Mouse (Mus musculus) embryonic facial prominence, embryonic 14.5 days (tissue): ENCODE results near the gene Clec4n. TPM values are rescaled to one million over a fixed set of nuclear protein-coding genes. Genes with fewer than 3 reads are reported as not detected.
"Not testable (repeated sequence)": the region's sequence is repeated elsewhere in the genome, so short reads cannot be mapped to it uniquely, and the experiment has no call there.

Experiments used
- ATAC-seq: fragments of 200-750 bp; cut with Nextera tagmentation; 2 replicates; pipeline ENCODE4 v1.8.0; 2017; ENCODE audit warnings: low read depth, moderate number of reproducible peaks, moderate TSS enrichment
- DNase-seq: peaks from one replicate; pipeline ENCODE4 v3.0.0-alpha.2; 2015; ENCODE audit warnings: low spot score
- H3K27ac ChIP-seq: fragments of 300-500 bp; sonication (generic); replicated peaks from 2 replicates; pipeline ENCODE4 v1.5.1; 2014; ENCODE audit warnings: low read depth, mild to moderate bottlenecking, low read length, moderate library complexity
- H3K27me3 ChIP-seq: fragments of 300-500 bp; sonication (generic); replicated peaks from 2 replicates; pipeline ENCODE4 v1.6.1; 2014; ENCODE audit warnings: low read length; ENCODE audit not compliant: control insufficient read depth, insufficient read depth
- H3K36me3 ChIP-seq: fragments of 300-500 bp; sonication (generic); 2 replicates; pipeline ENCODE4 v1.6.1; 2014; ENCODE audit warnings: low read length, mixed read lengths; ENCODE audit not compliant: control insufficient read depth, insufficient read depth
- H3K4me1 ChIP-seq: fragments of 300-500 bp; sonication (generic); 2 replicates; pipeline ENCODE4 v1.6.1; 2014; ENCODE audit warnings: antibody characterized with exemption, low read length; ENCODE audit not compliant: control insufficient read depth, insufficient read depth
- H3K4me2 ChIP-seq: fragments of 300-500 bp; sonication (generic); 2 replicates; pipeline ENCODE4 v1.6.1; 2014; ENCODE audit warnings: low read depth, mild to moderate bottlenecking, low read length, moderate library complexity, mixed read lengths
- H3K4me3 ChIP-seq: fragments of 300-500 bp; sonication (generic); 2 replicates; pipeline ENCODE4 v1.5.1; 2014; ENCODE audit warnings: low read depth, mild to moderate bottlenecking, low read length
- H3K9ac ChIP-seq: fragments of 300-500 bp; sonication (generic); 2 replicates; pipeline ENCODE4 v1.6.1; 2014; ENCODE audit warnings: low read depth, mild to moderate bottlenecking, low read length, moderate library complexity, mixed read lengths
- H3K9me3 ChIP-seq: fragments of 300-500 bp; sonication (generic); 2 replicates; pipeline ENCODE4 v1.6.1; 2016; ENCODE audit warnings: low read length; ENCODE audit not compliant: control insufficient read depth
- WGBS: fragments of 180-500 bp; shearing (Covaris S2); extraction: QIAGEN DNeasy Blood & Tissue Kit; methylation state at CpG from one replicate; pipeline ENCODE4 v1.1.7; 2014; 5-methylcytosine and 5-hydroxymethylcytosine counted together
- polyA plus RNA-seq: library from polyadenylated mRNA; unstranded; fragments of >200 nt; fragmentation: Nextera tagmentation; extraction: Ambion mirVana; gene quantifications from 2 replicates; pipeline ENCODE4 v1.2.1, GENCODE M21; 2014

Clec4n gene
- polyA plus RNA-seq = 4.5 and 5.3 TPM in 2 replicates

DNA sequence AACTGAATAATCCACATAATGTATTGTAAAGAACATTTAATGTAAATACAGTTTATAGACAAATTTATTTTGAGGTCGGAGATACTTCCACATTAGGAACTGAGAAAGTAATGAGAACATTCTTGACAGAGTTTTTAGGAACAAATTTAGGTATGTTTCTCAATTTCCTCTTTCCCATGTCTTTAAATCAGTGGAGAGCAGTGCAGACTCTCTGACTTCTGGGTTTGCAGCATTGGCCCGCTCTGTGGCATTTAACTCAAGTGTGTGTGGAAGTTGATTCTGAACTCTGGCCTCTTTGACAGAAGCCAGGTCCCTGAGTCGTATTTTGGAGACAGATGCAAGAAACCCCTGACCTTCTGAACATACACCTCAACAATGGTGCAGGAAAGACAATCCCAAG, at the start of gene Clec4n:
Clec4n (plus strand) TSS at position 200 of the 400 bp plus-strand sequence.
- Histone ChIP-seq H3K27me3 (no peaks in the 10 kb centered on the region), H3K4me3 (no peak within 1 kb of the TSS), H3K36me3 (no peaks in the 10 kb centered on the region), H3K4me2 (no peak within 1 kb of the TSS), H3K9me3 (no peaks in the 10 kb centered on the region; the same call in 1 of the 2 replicates), H3K4me1 (no peaks in the 10 kb centered on the region), H3K27ac (no peak within 1 kb of the TSS), H3K9ac (no peak within 1 kb of the TSS)
- ATAC-seq (no peak), DNase-seq (no peak)
- WGBS = 72% methylated on average over 3 of the region's 3 CpGs

DNA sequence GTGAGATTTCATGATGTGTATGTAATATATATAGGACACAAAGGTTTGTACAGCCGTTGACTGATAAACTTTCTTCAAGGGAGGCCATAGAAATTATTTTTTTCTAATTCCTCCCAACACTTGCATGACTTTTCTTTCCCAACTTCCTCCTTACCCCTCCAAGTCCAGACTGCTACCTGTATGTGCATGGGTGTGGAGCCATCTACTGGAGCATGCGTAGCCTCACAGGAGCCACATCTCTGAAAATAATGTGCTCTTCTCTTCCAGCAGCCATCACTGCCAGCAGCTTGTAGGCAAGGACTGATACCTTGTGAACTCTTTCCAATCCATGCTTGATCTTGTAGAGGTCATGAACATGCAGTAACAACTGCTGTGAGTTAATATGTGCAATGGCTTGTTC, 44.8 kb upstream of the Clec4n start:
- not testable (repeated sequence) for H3K27me3 ChIP-seq, DNase-seq, ATAC-seq, H3K27ac ChIP-seq, H3K4me1 ChIP-seq, H3K4me2 ChIP-seq, H3K9ac ChIP-seq, H3K9me3 ChIP-seq, H3K36me3 ChIP-seq, H3K4me3 ChIP-seq
- 58% methylated on average over 2 of the region's 2 CpGs for WGBS

DNA sequence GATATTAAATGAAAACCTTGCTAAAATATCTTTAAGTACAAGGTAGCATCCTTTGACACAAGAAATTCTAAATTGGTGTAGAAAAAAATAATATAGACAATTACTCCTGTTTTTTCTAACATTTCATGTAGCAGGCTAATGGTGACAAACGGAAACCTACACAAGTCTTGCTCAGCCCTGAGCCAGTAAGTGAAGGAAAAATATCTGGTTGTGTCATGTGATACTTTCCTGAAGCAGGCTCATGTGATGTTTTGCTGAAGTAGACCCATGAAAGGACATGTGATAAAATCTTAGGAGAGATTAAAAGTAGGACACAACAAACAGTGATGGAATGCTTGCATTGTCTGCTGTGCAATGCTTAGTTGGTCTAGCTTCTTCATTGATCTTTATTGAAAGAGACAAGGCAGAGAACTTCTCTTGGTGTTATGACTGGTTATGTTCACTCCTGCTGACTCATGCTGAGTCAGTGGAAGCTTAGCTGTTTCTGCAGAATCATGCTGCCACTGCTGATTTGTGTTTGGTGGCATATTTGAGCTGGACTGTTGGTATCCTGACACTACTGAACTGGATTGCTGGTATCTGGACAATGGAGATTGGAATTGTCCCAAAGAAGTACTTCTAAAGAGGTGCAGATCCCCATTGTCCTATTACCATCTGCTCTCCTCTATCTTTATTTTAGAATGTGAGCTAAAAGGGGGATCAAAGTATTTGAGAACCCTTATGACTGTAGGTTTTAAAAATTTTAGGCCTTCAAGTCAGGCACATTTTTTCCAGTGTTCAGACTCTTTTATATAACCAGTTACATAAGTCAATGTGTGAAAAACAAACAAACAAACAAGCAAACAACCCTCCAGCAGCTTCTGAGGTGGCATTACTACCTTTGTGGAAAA, 22.2 kb upstream of the Clec4n start:
- H3K9me3 ChIP-seq = no peaks in the 10 kb centered on the region
- H3K27me3 ChIP-seq = no peaks in the 10 kb centered on the region
- H3K4me1 ChIP-seq = no peaks in the 10 kb centered on the region
- no peak overlapping the region for H3K27ac ChIP-seq
- ATAC-seq (no peak), DNase-seq (no peak)
- 78% methylated on average over 1 of the region's 1 CpGs for WGBS
- no peak overlapping the region for H3K4me2 ChIP-seq
- no peaks in the 10 kb centered on the region for H3K36me3 ChIP-seq
- H3K9ac ChIP-seq = no peak overlapping the region
- no peak overlapping the region for H3K4me3 ChIP-seq

DNA sequence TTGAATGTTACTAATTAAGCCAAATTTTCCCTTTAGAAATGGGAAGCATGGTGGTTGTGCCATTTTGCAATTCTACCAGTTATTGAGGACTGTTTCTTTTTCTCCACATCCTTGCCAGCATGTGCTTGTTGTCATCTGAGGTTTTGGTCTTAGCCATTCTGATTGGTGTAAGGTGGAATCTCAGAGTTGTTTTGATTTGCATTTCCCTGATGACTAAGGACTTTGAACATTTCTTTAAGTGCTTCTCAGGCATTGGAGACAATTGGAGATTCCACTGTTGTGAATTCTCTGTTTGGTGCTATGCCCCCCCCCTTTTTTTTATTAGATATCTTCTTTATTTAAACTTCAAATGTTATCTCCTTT, 21.6 kb upstream of the Clec4n start:
- not testable (repeated sequence) for ATAC-seq, H3K36me3 ChIP-seq, H3K4me1 ChIP-seq, H3K27me3 ChIP-seq, DNase-seq, H3K9me3 ChIP-seq, H3K9ac ChIP-seq, H3K4me3 ChIP-seq, H3K4me2 ChIP-seq, H3K27ac ChIP-seq

DNA sequence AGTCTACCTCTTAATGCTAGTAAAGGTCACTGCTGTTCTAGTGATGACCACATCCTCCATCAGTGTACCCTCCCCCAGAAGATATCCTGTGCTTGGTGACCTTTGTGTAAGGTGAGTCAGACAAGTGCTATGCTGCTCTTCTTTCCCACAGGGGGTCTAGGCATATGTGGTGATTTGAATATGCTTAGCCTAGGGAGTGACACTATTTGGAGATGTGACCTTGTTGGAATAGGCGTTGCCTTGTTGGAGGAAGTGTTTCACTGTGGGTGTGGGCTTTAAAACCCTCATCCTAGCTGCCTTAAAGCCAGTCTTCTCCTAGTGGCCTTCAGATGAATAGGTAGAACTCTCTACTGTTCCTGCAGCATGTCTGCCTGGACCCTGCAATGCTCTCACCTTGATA, 17.9 kb upstream of the Clec4n start:
- Histone ChIP-seq H3K9me3 (no peaks in the 10 kb centered on the region), H3K4me3 (no peak overlapping the region), H3K4me2 (no peak overlapping the region), H3K27me3 (no peaks in the 10 kb centered on the region), H3K9ac (no peak overlapping the region), H3K27ac (no peak overlapping the region), H3K36me3 (no peaks in the 10 kb centered on the region), H3K4me1 (no peaks in the 10 kb centered on the region)
- DNase-seq (no peak), ATAC-seq (no peak)
- 81% methylated on average over 1 of the region's 1 CpGs for WGBS

DNA sequence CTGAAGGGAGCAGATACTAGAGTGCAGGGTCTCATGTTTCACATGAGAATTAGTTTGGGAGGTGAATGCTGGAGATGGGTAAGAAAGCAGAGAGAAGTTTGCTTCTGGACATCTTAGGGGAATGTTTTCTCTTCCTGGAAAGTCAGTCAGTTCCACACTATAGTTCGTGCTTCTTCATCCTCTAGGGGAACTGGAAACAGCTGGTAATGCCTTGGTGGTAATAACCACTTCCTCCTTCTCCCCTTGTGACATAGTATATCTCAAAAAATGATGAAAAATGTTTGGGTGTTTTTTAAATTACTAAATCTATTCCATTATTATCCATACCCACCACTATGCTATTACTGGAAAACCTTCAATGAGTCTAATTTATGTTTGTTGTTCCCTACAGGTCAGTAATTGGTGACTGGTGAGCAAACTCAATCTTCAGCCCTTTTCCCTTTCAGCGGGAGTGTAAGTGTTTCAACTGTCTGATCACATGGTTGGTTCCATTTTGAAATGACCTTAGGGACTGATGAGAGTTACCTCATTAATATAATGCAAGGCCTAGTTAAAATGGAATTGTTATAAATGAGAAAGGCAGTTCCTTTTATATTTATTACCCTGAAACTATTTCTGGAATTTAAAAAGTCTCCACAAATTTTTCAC, 2.0 kb upstream of the Clec4n start:
- no peak overlapping the region for H3K4me2 ChIP-seq
- 66% methylated on average over 2 of the region's 2 CpGs for WGBS
- H3K9me3 ChIP-seq = no peaks in the 10 kb centered on the region
- no peak for DNase-seq
- H3K27me3 ChIP-seq = no peaks in the 10 kb centered on the region
- H3K36me3 ChIP-seq = no peaks in the 10 kb centered on the region
- no peak overlapping the region for H3K27ac ChIP-seq
- ATAC-seq = no peak
- H3K4me1 ChIP-seq = no peaks in the 10 kb centered on the region
- H3K9ac ChIP-seq = no peak overlapping the region
- H3K4me3 ChIP-seq = no peak overlapping the region

DNA sequence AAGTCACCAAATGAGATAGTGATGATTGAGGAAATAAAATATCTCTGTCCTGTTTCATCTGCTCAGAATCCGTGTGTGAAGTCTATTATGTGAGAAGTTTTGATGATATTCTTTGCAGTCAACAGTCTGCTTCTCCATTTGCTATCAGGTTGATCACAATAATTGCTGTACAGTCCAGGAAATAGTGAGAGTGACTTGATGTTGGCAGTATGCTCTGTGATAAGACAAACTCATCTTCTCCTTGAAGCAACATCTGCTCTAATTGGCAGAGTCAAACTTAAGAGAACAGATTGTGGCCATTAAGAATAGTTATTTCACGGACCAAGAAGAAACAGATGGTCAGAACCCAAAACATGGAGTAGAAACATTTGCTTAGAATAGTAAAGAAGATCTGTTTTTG, 1.5 kb downstream of the Clec4n start:
- H3K36me3 ChIP-seq = no peaks in the 10 kb centered on the region
- no peak overlapping the region for H3K4me2 ChIP-seq
- no peaks in the 10 kb centered on the region for H3K27me3 ChIP-seq
- H3K9ac ChIP-seq = no peak overlapping the region
- no peak for ATAC-seq
- no peak for DNase-seq
- H3K9me3 ChIP-seq = peaks cover 3% of the 10 kb centered on the region
- H3K27ac ChIP-seq = no peak overlapping the region
- H3K4me3 ChIP-seq = no peak overlapping the region
- no peaks in the 10 kb centered on the region for H3K4me1 ChIP-seq
- WGBS = 72% methylated on average over 2 of the region's 2 CpGs

DNA sequence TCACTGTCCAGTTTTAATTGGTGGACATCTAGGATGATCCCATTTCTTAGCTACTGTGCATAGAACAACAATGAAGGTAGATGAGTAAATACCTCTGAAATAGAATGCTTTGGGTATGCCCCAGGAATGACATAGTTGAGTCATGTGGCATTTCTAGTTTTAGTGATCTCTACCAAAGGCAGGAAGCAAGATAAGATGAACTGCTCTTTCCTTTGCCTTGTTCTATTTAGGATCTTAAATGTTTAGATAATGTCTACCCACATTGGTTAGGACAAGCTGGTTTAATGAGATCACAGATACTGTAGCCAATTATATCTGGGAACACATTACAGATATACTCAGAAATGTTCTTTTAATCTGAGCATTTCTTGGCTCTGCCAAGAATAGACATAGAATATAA, 7.9 kb downstream of the Clec4n start:
- H3K9me3 ChIP-seq = peaks cover 3% of the 10 kb centered on the region
- no peaks in the 10 kb centered on the region for H3K36me3 ChIP-seq
- no peak for ATAC-seq

DNA sequence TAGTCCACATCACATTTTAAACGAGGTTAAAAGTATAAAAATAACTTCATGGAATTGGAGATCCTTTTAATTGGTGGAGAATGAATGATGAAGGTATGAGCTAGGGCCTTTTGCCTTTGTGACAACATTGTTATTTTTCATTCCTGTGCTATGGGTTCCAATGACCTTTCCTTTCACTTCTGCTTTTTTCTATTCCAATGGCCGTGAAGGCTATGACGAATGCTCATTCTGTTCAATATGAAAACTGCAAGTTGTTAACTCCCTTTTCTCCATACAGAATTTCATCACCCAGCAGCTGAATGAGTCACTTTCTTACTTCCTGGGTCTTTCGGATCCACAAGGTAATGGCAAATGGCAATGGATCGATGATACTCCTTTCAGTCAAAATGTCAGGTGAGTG, 14.6 kb downstream of the Clec4n start:
- no peak for DNase-seq
- no peak overlapping the region for H3K4me3 ChIP-seq
- H3K36me3 ChIP-seq = no peaks in the 10 kb centered on the region
- 82% methylated on average over 5 of the region's 5 CpGs for WGBS
- no peak overlapping the region for H3K9ac ChIP-seq
- H3K27ac ChIP-seq = no peak overlapping the region
- 0 out of 2 replicates have a peak, but pooled peaks cover 3% of the 10 kb centered on the region for H3K9me3 ChIP-seq
- no peak for ATAC-seq
- no peak overlapping the region for H3K4me2 ChIP-seq
- H3K27me3 ChIP-seq = no peaks in the 10 kb centered on the region
- H3K4me1 ChIP-seq = no peaks in the 10 kb centered on the region

More for the DNA sequence above, 7.9 kb downstream of the Clec4n start:
- Histone ChIP-seq H3K4me2 (no peak overlapping the region), H3K9ac (no peak overlapping the region), H3K4me3 (no peak overlapping the region), H3K4me1 (no peaks in the 10 kb centered on the region), H3K27me3 (no peaks in the 10 kb centered on the region), H3K27ac (no peak overlapping the region)
- DNase-seq = no peak
